Mouse (Mus musculus): ENCODE results near the gene Chadl.
A peak's percentile ranks its signal among the peaks of the same experiment; 100 is the strongest.

The Chadl gene

GRCm38 (mm10) chr15:81700601-81701000 lies 3.5 kb upstream of the Chadl start:
- DNase-seq (ENCODE audit: low spot score): no peak

DNA sequence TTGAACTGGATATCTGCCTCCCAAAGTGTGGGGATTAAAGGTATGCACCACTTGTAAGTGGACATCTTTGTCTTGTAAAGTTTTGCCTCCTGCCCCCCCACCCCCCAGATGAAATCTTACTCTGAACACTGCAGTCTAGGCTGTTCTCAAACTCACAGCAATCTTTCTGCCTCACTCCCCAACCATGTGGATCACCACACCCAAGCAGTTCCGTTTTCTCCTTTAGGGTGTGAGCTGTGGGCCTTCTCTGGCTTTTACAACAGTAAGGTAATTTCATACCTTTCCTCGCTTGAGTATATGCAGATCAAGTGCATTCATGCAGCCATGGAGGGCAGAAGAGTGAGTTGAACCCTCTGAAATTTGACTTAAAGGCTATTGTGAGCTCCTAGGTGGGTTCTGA lies 3.1 kb upstream of the Chadl start:
- no peak for DNase-seq (ENCODE audit: low spot score)

GRCm38 (mm10) chr15:81698532-81698931 lies 1.4 kb upstream of the Chadl start:
- DNase-seq (ENCODE audit: low spot score): no peak

DNA sequence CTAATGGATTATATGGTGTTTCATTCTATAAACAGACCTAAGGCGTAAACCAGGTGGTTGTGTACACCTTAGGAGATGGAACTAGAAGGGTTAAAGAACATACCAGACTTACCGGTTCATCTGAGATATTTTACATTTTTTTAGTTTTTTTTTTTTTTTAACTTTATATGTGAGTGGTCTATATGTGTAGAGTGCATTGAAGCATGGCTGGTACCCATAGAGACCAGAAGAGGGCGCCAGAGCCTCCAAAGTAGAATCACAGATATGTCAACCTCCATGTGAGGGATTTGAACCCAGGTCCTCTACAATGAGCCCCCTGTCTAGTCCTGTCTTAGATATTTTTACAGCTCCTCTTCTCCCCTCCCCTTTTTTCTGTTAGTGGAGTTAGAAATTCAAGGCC lies 760 bp upstream of the Chadl start:
- DNase-seq (ENCODE audit: low spot score): no peak

GRCm38 (mm10) chr15:81694891-81695290 lies 2.2 kb downstream of the Chadl start:
- no peak for DNase-seq (ENCODE audit: low spot score)

- peak; percentile 37 for DNase-seq (ENCODE audit: low spot score)
Observed at GRCm38 (mm10) chr15:81693967-81694881, 2.9 kb downstream of the Chadl start.

DNA sequence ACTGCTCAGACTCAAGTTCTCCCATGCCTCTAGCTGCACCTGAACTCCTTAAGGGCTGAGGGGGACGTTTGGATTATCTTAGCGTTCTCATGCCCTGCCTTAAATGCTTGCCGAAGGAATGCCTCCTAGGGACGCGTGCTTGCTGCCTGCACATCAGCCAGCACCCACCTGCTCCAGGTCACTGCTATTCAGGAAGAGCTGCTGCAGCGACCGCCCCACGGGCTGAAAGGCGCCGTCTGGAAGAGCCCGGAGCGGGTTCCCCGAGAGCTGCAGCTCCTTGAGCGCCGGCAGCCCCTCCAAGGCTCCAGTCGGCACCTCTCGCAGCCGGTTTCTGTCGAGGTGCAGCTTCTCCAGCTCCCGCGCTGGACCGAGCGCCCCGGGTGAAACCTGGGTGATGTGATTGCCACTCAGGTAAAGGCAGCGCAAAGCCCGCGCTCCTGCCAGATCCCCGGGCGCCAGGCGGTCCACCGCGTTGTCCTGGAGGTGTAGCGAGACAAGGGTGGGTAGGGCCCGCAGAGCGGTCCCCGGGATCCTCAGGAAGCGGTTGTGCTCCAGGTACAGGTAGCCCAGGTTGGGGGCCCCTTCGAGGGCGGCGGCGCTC lies 3.6 kb downstream of the Chadl start:
- DNase-seq (ENCODE audit: low spot score): no peak

- no peak for DNase-seq (ENCODE audit: low spot score)
Observed at GRCm38 (mm10) chr15:81680301-81680805, 16.7 kb downstream of the Chadl start.

- DNase-seq (ENCODE audit: low spot score): no peak
Observed at GRCm38 (mm10) chr15:81676637-81677036, 20.4 kb downstream of the Chadl start.

DNA sequence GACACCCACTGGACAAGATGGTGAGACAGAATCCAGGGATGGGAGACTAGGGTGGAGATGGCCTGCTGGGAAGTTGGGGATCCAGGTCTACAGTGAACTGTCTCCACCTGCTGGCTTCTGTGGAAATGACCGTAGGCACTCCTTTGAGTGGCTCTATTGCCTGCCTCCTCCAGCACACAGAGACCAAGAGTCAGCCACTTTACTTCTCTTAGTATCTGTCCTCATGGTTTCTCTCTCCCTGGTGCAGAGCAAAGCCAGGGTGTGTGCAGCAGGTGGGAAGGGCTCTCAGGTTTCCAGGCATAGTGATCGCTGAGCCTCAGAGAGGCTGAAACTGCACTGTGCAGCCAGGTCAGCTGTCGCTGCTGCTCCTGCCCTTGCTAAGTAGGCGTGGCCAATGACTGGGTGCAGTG lies 26.9 kb downstream of the Chadl start:
- DNase-seq (ENCODE audit: low spot score): no peak

DNA sequence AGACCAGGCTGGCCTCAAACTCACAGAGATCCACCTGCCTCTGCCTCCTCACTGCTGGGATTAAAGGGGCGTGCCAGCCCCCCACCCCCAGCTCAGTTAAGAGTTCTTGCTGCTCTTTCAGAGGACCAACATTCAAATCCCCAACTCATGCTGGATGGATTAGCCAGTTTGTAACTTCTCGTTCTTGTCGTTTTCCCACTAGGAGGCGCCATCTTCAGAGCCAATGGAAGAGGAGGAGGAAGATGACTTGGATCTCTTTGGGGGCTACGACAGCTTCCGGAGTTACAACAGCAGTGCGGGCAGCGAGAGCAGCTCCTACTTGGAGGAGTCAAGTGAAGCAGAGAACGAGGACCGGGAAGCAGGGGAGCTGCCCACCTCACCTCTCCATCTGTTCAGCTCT lies 30.1 kb downstream of the Chadl start:
- no peak for DNase-seq (ENCODE audit: low spot score)

DNA sequence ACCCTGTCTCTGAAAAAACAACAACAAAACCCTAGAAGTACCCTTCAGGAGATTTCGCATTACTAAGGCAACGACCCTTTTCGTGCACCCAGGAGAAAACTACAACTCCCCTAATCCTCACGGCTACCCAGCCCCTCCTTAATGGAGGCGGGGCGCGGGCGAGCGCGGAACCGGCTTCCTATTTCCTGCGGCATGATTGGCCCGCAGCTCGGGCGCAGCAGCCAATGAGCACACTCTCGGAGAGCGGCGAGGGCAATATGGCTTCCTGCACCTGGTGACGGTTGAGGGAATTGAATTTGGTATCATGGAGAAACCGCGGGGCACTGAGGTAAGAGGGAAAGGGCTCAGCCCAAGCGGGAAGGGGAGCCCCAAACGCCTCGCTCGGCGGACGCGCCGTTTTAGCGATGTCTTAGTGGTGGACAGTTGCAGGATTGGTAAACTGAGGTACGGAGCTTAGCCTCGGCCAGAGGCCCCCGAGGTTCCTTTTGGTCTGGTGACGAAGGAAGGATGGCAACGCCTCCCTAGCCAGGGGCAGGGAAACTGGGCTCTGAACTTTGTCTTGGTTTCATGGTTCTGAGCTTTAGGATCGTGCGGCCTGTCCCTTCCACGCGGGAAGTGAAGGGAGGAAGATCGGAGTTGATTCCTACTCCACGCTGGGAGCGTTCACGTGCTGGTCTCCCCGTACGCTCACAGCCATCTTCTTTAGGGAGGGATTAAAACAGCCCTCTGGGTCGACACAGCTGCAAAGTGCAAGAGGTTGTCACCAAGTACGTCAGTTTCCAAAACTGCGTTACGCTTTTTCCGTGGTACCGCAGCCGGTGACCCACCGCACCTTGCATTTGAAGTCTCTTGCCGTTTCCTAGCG lies 33.2 kb downstream of the Chadl start, which contains the start of gene L3mbtl2:
Gene L3mbtl2 (plus strand): TSS at position 193 of the 865 bp plus-strand sequence.
- peak; percentile 85 for DNase-seq (ENCODE audit: low spot score)

GRCm38 (mm10) chr15:81663281-81663680 lies 33.8 kb downstream of the Chadl start:
- no peak for DNase-seq (ENCODE audit: low spot score)

- DNase-seq (ENCODE audit: low spot score): no peak
Observed at GRCm38 (mm10) chr15:81661701-81662100, 35.4 kb downstream of the Chadl start.

GRCm38 (mm10) chr15:81650636-81651035 lies 46.5 kb downstream of the Chadl start:
- DNase-seq (ENCODE audit: low spot score): no peak

- no peak for DNase-seq (ENCODE audit: low spot score)
Observed at GRCm38 (mm10) chr15:81649516-81650455, 47.3 kb downstream of the Chadl start.

Data from left cerebral cortex, adult 11 months (tissue).